Mouse (Mus musculus): ENCODE results near the gene Phlda2. TPM values are rescaled to one million over a fixed set of nuclear protein-coding genes. Genes with fewer than 3 reads are reported as not detected.

The Phlda2 gene
- polyA plus RNA-seq (2017; shearing (Covaris generic)): under 1 TPM; 0.28 to 0.64 TPM

DNA sequence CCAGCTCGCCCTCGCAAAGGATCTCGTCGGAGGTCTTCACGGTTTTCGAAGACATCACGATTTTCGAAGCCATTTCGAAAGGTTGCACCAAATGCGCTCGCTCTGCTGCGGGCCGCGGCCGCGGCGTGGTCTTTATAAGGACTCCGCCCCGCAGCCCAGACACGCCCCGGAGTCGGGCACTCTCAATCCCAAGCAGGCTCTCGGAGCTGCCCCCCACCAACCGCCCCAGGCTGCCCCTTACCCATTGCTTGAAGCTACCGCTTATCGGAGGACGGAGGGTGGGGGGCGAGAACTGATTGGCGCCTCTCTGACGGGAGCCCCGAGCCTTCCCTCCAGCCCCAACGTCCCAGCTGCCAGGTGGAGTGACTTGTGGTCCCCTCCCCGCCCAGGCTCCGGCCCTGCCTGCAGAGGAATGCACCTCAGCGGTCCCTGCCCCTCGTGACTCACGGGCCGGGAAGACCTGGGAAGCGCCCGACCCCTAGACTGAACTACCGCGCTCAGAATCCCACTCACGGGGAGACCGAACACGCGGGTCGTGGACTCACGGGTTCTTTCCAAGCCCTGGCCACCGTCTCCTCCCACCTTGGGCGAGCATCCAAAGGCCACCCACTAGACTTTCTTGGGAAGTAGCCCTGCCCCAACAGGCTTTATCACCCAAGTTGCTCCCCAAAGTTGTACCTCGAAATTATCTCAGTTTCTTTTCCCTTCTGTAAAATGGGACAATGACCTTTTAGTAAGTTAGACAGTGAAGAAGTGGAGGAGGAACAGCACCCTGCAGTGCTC, at the start of gene Phlda2:
TSS of gene Phlda2 (minus strand) at position 733 of the 783 bp plus-strand sequence.

DNA sequence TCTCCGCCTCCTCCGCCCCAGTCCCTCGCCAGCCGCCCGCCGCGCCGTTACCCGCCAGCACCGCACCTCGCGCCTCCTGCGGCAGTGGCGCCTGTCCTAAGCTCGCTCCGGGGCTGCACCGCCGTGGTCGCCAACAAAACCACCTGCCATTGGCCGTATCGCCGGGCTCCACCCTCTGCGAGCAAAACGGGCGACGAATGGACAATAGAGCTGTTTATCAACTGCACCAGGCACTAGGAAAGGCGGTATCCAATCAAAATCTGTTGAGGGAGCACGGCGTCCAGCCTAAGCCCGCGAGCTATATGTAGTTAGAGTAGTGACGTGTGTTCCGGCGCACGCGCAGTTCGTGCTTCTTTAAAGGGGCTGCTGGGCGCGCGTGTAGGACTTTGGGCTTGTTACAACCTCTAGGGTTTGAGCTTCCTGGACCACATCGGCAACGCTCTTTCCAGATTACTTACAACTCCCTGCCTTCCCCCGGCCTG, 46.1 kb upstream of the Phlda2 start, which contains the start of gene Nap1l4:
TSS of gene Nap1l4 (minus strand) at position 131 of the 482 bp plus-strand sequence.

DNA sequence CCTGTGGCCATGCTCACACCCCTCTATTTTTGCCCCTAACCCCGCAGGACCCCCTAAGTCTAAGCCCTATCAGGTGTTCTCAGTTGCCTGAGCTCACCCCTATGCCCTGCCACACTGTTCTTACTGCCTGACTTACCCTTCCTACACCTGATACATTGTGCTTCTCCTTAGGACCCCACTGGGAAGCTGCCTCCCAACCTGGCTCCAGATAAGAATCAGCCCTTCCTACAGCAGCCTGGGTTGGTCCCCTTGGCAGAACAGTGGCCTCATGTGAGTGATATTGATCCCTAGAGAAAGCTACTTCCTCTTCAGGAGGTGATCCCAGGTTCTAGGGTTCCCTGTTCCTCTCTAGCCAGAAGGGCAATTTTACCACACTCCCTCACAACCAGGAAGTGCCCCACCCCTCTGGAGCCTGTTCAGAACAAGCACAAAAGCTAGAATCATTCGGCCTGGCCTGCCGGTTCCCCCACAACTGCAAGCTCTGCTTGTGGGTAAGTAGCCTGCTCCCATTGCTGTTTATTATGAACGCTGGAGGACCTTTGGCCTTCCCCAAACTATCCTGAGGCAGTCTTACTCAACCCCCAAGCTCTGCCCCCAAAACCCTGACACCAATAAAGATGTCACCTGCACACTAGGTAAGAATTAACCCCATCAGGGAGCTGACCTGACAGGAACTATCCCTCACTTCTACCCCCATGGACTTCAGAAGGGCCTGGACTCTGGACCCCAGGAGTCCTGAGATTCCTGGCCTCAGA, 29.4 kb downstream of the Phlda2 start, which contains the start of gene Slc22a18:
TSS of gene Slc22a18 (plus strand) at position 390 of the 755 bp plus-strand sequence.

DNA sequence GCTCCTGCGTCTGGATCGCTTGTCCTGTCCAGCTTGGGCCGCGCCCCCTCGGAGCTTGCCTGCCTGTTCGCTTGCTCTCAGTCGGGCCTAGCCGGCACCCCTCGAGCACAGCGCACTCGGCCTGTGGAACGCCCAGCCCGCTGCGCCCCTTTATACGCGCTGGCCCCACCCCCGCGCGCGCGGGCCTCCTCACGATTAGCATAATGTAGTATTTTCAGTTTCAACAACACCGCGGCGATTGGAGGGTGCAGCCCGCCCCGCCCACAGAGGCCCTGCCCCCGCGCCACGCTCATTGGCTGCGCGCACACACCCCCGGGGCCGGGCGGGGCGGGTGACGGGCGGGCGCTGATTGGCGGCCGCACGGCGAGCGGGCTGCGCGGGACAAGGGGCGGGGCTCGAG, 42.1 kb downstream of the Phlda2 start, which contains the start of gene Cdkn1c:
TSS of gene Cdkn1c (minus strand) at position 177 of the 400 bp plus-strand sequence.

Other genes with a start within 250 kb of the Phlda2 start
- gene Cdkn1c, start 42.1 kb downstream of the Phlda2 start, polyA plus RNA-seq (2017; shearing (Covaris generic)): 10 to 100 TPM in 1 of 2 experiments, 1 to 10 TPM in 1; 6.5 to 10.9 TPM
- under 1 TPM; 0.27 to 0.61 TPM for gene Slc22a18, start 29.4 kb downstream of the Phlda2 start, polyA plus RNA-seq (2017; shearing (Covaris generic))
- 100 to 1,000 TPM; 252 to 293 TPM for gene Nap1l4, start 46.0 kb upstream of the Phlda2 start, polyA plus RNA-seq (2017; shearing (Covaris generic))
- gene Cars, start 96.9 kb upstream of the Phlda2 start, polyA plus RNA-seq (2017; shearing (Covaris generic)): 10 to 100 TPM; 39.5 to 55.5 TPM
- gene Tnfrsf26, start 125.6 kb upstream of the Phlda2 start, polyA plus RNA-seq (2017; shearing (Covaris generic)): 10 to 100 TPM; 19.9 to 29.6 TPM
- gene Tnfrsf22, start 146.5 kb upstream of the Phlda2 start, polyA plus RNA-seq (2017; shearing (Covaris generic)): 10 to 100 TPM; 24.5 to 24.8 TPM
- 1 to 10 TPM; 2.8 to 4.2 TPM for gene Tnfrsf23, start 182.7 kb upstream of the Phlda2 start, polyA plus RNA-seq (2017; shearing (Covaris generic))